Mouse (Mus musculus) myocyte (in vitro differentiated cells): ENCODE measurements around the gene Wdcp. TPM values are rescaled to one million over a fixed set of nuclear protein-coding genes. Genes with fewer than 3 reads are reported as not detected.
"Not testable (repeated sequence)": the region's sequence is repeated elsewhere in the genome, so short reads cannot be mapped to it uniquely, and the experiment has no call there.

ENCODE experiments used
- H3K27me3 ChIP-seq: one replicate; pipeline ENCODE4 v1.6.1; 2011; ENCODE audit not compliant: control insufficient read depth, insufficient read depth, insufficient read length
- H3K36me3 ChIP-seq: one replicate; pipeline ENCODE4 v1.6.1; 2011; ENCODE audit not compliant: control insufficient read depth, insufficient read depth
- H3K4me2 ChIP-seq: one replicate; pipeline ENCODE4 v1.6.1; 2011; ENCODE audit warnings: low read depth, control low read depth
- H3K4me3 ChIP-seq: one replicate; pipeline ENCODE4 v1.5.1; 2011; ENCODE audit warnings: mild to moderate bottlenecking, control low read depth, moderate library complexity
- H3K79me2 ChIP-seq: one replicate; pipeline ENCODE4 v1.6.1; 2011; ENCODE audit not compliant: control insufficient read depth, insufficient read depth
- H3ac ChIP-seq: one replicate; pipeline ENCODE4 v1.6.1; 2011; ENCODE audit not compliant: control insufficient read depth, insufficient read length
- CEBPB ChIP-seq: IDR thresholded peaks from 2 replicates; pipeline ENCODE4 v1.6.1; 2011; ENCODE audit warnings: mild to moderate bottlenecking, moderate library complexity; ENCODE audit not compliant: poor library complexity, insufficient read depth, severe bottlenecking
- E2F4 ChIP-seq: IDR thresholded peaks from one replicate; pipeline ENCODE4 v1.6.1; 2011; ENCODE audit warnings: mild to moderate bottlenecking, control low read depth, moderate library complexity; ENCODE audit not compliant: insufficient read depth
- MAX ChIP-seq: IDR thresholded peaks from one replicate; pipeline ENCODE4 v1.6.1; 2011; ENCODE audit warnings: low read depth, mild to moderate bottlenecking, control low read depth
- MYOD1 ChIP-seq, 3 experiments: IDR thresholded peaks; one replicate each; pipeline ENCODE4 v1.6.1; 2011; ENCODE audit warnings: control low read depth in 2 of 3, low read depth in 2 of 3, mild to moderate bottlenecking in 2 of 3, moderate library complexity in 1 of 3; ENCODE audit not compliant: insufficient read length in 2 of 3, control insufficient read depth in 1 of 3
- MYOG ChIP-seq, 3 experiments: IDR thresholded peaks; one replicate each; pipeline ENCODE4 v1.6.1; 2011; ENCODE audit warnings: control low read depth in 2 of 3, low read depth in 2 of 3, mild to moderate bottlenecking in 2 of 3; ENCODE audit not compliant: insufficient read length in 2 of 3, control insufficient read depth in 1 of 3, insufficient read depth in 1 of 3
- POLR2A ChIP-seq: IDR thresholded peaks from one replicate; pipeline ENCODE4 v1.6.1; 2011; ENCODE audit warnings: low read depth, mild to moderate bottlenecking, control low read depth, moderate library complexity; ENCODE audit not compliant: insufficient read length
- POLR2AphosphoS2 ChIP-seq: IDR thresholded peaks from one replicate; pipeline ENCODE4 v1.6.1; 2011; ENCODE audit warnings: low read depth, control low read depth; ENCODE audit not compliant: insufficient read length
- REST ChIP-seq: IDR thresholded peaks from one replicate; pipeline ENCODE4 v1.6.1; 2011; ENCODE audit warnings: mild to moderate bottlenecking, control low read depth, moderate library complexity; ENCODE audit not compliant: insufficient read depth, insufficient read length
- SRF ChIP-seq: IDR thresholded peaks from one replicate; pipeline ENCODE4 v1.6.1; 2011; ENCODE audit warnings: low read depth; ENCODE audit not compliant: control insufficient read depth, insufficient read length
- TCF12 ChIP-seq: IDR thresholded peaks from one replicate; pipeline ENCODE4 v1.6.1; 2011; ENCODE audit warnings: mild to moderate bottlenecking, control low read depth; ENCODE audit not compliant: poor library complexity, insufficient read depth, severe bottlenecking
- TCF3 ChIP-seq: IDR thresholded peaks from one replicate; pipeline ENCODE4 v1.6.1; 2011; ENCODE audit warnings: low read depth, control low read depth; ENCODE audit not compliant: insufficient read length
- USF1 ChIP-seq: IDR thresholded peaks from one replicate; pipeline ENCODE4 v1.6.1; 2011; ENCODE audit warnings: low read depth, mild to moderate bottlenecking, control low read depth, moderate library complexity
- polyA plus RNA-seq: library from polyadenylated mRNA; unstranded; fragments of >200 nt; fragmentation: generic; extraction: Trizol; gene quantifications from one replicate; pipeline ENCODE4 v1.2.1, GENCODE M21; 2012; ENCODE audit warnings: missing spikeins

Gene Wdcp
- polyA plus RNA-seq, result 8.3 TPM

DNA sequence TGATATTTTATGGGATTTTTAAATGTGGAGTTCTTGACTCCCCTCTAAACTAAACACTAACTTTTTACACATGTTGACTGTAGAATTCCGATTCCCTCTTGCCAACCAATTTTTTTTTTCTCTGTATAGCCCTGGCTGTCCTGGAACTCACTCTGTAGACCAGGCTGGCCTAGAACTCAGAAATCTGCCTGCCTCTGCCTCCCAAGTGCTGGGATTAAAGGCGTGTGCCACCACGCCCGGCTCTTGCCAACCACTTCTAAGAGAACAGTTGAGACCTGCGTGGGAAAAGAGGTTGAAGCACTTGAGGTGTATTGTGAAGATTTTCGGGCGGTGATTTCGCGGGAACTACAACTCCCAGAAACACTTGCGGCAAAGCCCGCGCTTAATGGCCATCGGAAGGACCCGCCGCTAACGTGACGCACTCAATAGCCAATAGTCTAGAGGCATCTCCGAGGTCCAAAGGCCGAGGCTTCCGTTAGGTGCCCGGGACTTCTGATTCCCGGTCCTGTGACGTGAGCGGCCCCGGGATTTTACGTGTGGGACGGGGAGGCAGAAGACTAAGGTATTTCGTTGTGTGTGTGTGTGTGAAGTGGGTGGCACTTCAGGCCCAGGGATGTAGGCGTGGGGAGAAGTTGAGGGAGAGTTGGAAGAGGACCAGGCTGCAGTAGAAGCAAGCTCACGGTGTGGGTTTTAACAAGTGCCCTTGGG is at the start of gene Wdcp:
Gene Wdcp, plus strand, starts transcription at position 414 of the 708 bp plus-strand sequence.
- Histone ChIP-seq H3K4me2 (peak within 1 kb of the TSS; percentile 92), H3K4me3 (peak within 1 kb of the TSS; percentile 54), H3K27me3 (no peaks in the 10 kb centered on the region), H3ac (no peak within 1 kb of the TSS), H3K79me2 (peaks cover 18% of the 10 kb centered on the region), H3K36me3 (no peaks in the 10 kb centered on the region)
- TF ChIP-seq MAX (no peak), TCF3 (no peak), TCF12 (no peak), E2F4 (peak; percentile 48), POLR2AphosphoS2 (peak; percentile 62), REST (no peak), MYOD1 (IDR thresholded peaks at IDR 0.05; ENCODE audit: control insufficient read depth in 1 of 3, insufficient read length in 2 of 3, low read depth in 2 of 3) (no peak), POLR2A (peak; percentile 67), MYOG (IDR thresholded peaks at IDR 0.05; ENCODE audit: control insufficient read depth in 1 of 3, insufficient read depth in 1 of 3, insufficient read length in 2 of 3, low read depth in 2 of 3) (no peak), SRF (peak; percentile 51), CEBPB (no peak), USF1 (peak; percentile 56)

DNA sequence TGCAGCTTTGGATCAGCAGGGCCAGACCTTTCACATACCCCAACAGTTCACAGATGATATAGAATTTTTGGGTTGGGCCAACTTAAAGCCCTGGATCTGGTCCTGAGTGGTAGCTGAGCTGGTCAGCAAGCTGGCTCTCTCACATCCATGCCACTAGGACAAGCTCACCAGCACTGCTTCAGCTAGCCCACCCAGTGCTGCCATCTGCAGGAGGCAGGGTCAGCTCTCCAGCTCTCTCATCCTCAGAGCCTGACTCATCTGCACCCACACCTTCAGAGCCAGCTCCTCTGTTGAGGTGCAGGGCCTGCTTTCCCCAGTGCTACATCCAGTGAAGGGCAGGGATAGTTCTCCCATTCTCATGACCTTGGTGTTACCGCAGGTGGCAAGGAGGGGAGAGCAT is 49.4 kb upstream of the Wdcp start:
- H3K79me2 ChIP-seq, result no peaks in the 10 kb centered on the region
- TF ChIP-seq MYOG (IDR thresholded peaks at IDR 0.05; ENCODE audit: control insufficient read depth in 1 of 3, insufficient read depth in 1 of 3, insufficient read length in 2 of 3, low read depth in 2 of 3) (no peak), CEBPB (no peak), TCF3 (no peak), USF1 (no peak), E2F4 (no peak), MAX (no peak), POLR2A (no peak), POLR2AphosphoS2 (no peak), SRF (no peak), MYOD1 (IDR thresholded peaks at IDR 0.05; ENCODE audit: control insufficient read depth in 1 of 3, insufficient read length in 2 of 3, low read depth in 2 of 3) (no peak), TCF12 (no peak), REST (no peak)

DNA sequence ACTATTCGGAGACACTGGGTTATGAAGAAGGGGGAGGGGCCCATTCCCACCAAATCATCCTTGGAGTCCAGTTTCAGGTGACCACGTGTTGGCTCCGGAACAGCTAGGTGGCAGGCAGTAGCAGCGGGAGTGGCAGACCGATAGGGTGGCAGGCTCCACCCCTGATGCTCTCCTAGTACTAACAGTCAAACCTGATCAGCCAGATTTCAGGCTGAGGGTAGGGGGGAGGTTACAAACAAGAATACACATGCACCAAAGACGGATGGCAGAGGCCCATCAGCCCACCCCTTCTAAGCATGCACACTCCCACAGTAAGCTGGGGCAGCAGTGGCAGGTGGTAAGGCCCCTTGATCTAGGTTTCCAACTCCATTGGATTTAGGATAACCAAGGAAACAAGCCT is 45.6 kb upstream of the Wdcp start:
- H3K27me3 ChIP-seq, H3K79me2 ChIP-seq, H3K4me3 ChIP-seq, H3K4me2 ChIP-seq, H3K36me3 ChIP-seq, H3ac ChIP-seq: not testable (repeated sequence)

More for the DNA sequence above, 49.4 kb upstream of the Wdcp start:
- H3K4me2 ChIP-seq, result no peak overlapping the region
- no peak overlapping the region for H3K4me3 ChIP-seq
- H3K27me3 ChIP-seq, result no peaks in the 10 kb centered on the region
- no peak overlapping the region for H3ac ChIP-seq
- no peaks in the 10 kb centered on the region for H3K36me3 ChIP-seq

DNA sequence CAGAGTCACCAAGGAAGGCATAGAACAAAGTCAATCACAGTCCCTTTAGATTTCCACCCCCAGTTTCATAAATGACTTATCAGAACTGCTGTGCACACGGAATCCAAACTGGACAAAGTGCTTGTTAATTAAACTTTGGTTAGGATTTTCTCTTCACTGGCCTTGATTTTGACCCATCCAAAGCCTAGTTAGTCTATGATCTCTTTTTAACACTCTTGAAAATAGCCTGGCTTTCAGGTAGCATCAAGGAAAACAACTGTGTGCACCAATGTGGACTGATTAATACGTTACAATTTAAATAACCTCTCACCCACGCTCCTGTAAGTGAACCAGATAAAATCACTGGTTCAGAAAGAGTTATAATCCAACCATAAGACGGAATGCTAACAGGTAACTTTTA is 32.1 kb upstream of the Wdcp start:
- Histone ChIP-seq H3K36me3 (no peaks in the 10 kb centered on the region), H3K4me3 (no peak overlapping the region), H3K79me2 (no peaks in the 10 kb centered on the region)

DNA sequence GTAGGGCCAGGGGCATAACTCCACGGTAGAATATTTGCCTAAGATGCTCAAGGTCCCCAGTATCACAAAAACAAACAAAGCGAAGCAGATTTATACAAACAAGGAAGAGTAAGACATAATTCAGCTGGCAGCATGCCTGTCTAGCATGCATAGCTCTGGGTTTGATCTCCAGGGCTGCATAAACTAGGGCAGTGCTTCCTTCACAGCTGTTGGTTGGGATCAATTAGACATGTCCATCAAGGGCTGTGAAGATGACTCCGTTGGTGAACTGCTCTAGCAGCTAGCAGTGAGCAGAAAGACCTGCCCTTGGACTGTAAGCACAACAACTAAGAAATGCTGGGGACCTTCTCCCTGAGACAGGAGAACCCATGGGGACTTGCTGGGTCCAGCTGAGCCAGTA is 31.4 kb upstream of the Wdcp start:
- no peak overlapping the region for H3ac ChIP-seq
- H3K4me2 ChIP-seq, result no peak overlapping the region
- peaks cover 5% of the 10 kb centered on the region for H3K27me3 ChIP-seq
- no peak overlapping the region for H3K4me3 ChIP-seq
- no peaks in the 10 kb centered on the region for H3K79me2 ChIP-seq
- TF ChIP-seq TCF3, result no peak
- no peak for TF ChIP-seq SRF
- TF ChIP-seq E2F4, result no peak
- TF ChIP-seq CEBPB, result no peak
- TF ChIP-seq USF1, result no peak
- no peak for TF ChIP-seq POLR2AphosphoS2
- TF ChIP-seq MYOG (IDR thresholded peaks at IDR 0.05; ENCODE audit: control insufficient read depth in 1 of 3, insufficient read depth in 1 of 3, insufficient read length in 2 of 3, low read depth in 2 of 3), result no peak
- no peak for TF ChIP-seq TCF12
- TF ChIP-seq POLR2A, result no peak
- no peak for TF ChIP-seq REST
- TF ChIP-seq MYOD1 (IDR thresholded peaks at IDR 0.05; ENCODE audit: control insufficient read depth in 1 of 3, insufficient read length in 2 of 3, low read depth in 2 of 3), result no peak
- TF ChIP-seq MAX, result no peak
- H3K36me3 ChIP-seq, result no peaks in the 10 kb centered on the region

More for the DNA sequence above, 32.1 kb upstream of the Wdcp start:
- no peak overlapping the region for H3K4me2 ChIP-seq
- TF ChIP-seq REST (no peak), POLR2A (no peak), CEBPB (no peak), MYOG (IDR thresholded peaks at IDR 0.05; ENCODE audit: control insufficient read depth in 1 of 3, insufficient read depth in 1 of 3, insufficient read length in 2 of 3, low read depth in 2 of 3) (no peak)
- H3K27me3 ChIP-seq, result peaks cover 5% of the 10 kb centered on the region
- H3ac ChIP-seq, result no peak overlapping the region
